Mouse (Mus musculus): ENCODE measurements at regions not wholly inside any gene's neighbourhood (a gene's known extent, or its start where the extent isn't known, plus 50 kb on each side); places are given as distances from the start of the nearest gene placed in this dataset.
A peak's percentile ranks its signal among the peaks of the same experiment; 100 is the strongest.

DNA sequence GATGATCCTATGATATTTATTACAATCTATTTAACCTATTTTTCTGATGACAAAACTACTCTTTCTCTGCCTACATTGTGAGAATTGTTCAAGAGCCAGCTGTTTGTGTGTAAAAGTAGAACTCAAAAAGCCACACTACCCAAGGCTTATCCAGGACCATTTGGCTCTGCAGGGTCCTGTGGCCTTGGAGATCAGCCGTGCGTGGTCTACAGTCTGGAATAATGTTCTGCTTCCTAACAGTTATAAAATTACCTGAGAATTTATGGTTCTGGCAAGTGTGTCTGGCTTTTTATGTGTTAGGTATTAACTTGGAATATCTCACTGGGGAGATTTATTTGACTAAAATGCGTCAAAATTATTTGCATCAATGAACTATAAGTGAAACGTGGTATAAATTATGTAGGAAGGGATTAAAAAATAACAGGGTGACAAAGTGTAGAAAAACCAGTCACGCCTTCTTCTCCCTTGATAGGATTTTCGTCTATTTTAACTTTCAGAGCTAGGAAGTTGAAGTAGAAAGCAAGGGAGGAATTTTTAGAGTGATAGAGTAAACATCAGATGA lies 1789.0 kb upstream of the Gm7489 start:
- Histone ChIP-seq H3K27ac (replicated peaks; ENCODE audit: low read depth, low read length) (no peak overlapping the region), H3K27me3 (replicated peaks; ENCODE audit: control insufficient read depth, insufficient read depth, low read length) (no peaks in the 10 kb centered on the region), H3K36me3 (ENCODE audit: control insufficient read depth, insufficient read depth, low read length) (no peaks in the 10 kb centered on the region), H3K4me3 (ENCODE audit: low read depth, low read length) (no peak overlapping the region), H3K9me3 (ENCODE audit: control insufficient read depth, low read length) (no peaks in the 10 kb centered on the region), H3K4me1 (ENCODE audit: control insufficient read depth, insufficient read depth, low read length) (no peaks in the 10 kb centered on the region), H3K4me2 (ENCODE audit: low read depth, low read length) (no peak overlapping the region), H3K9ac (ENCODE audit: low read depth, low read length) (no peak overlapping the region)
- WGBS = 62% methylated on average over 6 of the region's 6 CpGs
- ATAC-seq (ENCODE audit: low read depth) (no peak), DNase-seq (ENCODE audit: low spot score) (no peak)

DNA sequence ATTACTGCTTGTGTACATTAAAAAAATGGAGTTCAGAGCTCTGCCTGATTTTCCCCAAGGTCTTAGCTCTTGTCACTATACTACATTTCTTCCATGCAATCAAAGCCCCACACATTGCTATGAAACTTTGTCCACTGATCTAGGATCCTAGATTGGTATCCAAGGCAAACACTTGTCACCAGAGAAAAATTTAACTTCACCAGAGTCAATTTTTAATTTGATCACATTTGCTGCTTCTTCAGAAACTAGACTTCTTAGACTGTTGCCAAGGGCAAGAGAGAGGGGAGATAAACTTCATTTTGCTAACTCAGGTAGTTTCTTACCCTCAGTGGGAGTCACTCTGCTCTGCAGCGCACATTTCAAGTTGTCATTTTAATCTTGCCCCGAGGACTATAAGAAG lies 1775.9 kb upstream of the Gm7489 start:
- H3K36me3 ChIP-seq (ENCODE audit: control insufficient read depth, insufficient read depth, low read length) = no peaks in the 10 kb centered on the region
- no peaks in the 10 kb centered on the region for H3K4me1 ChIP-seq (ENCODE audit: control insufficient read depth, insufficient read depth, low read length)
- H3K9me3 ChIP-seq (ENCODE audit: control insufficient read depth, low read length) = 0 out of 2 replicates have a peak, but pooled peaks cover 4% of the 10 kb centered on the region
- ATAC-seq (ENCODE audit: low read depth) (no peak), DNase-seq (ENCODE audit: low spot score) (peak; percentile 2)
- no peaks in the 10 kb centered on the region for H3K27me3 ChIP-seq (replicated peaks; ENCODE audit: control insufficient read depth, insufficient read depth, low read length)
- 84% methylated on average over 2 of the region's 2 CpGs for WGBS
- H3K9ac ChIP-seq (ENCODE audit: low read depth, low read length) = no peak overlapping the region
- H3K4me3 ChIP-seq (ENCODE audit: low read depth, low read length) = no peak overlapping the region
- no peak overlapping the region for H3K4me2 ChIP-seq (ENCODE audit: low read depth, low read length)
- no peak overlapping the region for H3K27ac ChIP-seq (replicated peaks; ENCODE audit: low read depth, low read length)

- no peak overlapping the region for H3K4me2 ChIP-seq (ENCODE audit: low read depth, low read length)
- 76% methylated on average over 2 of the region's 2 CpGs for WGBS
- H3K4me3 ChIP-seq (ENCODE audit: low read depth, low read length) = no peak overlapping the region
- no peaks in the 10 kb centered on the region for H3K4me1 ChIP-seq (ENCODE audit: control insufficient read depth, insufficient read depth, low read length)
- DNase-seq (ENCODE audit: low spot score) = no peak
- H3K36me3 ChIP-seq (ENCODE audit: control insufficient read depth, insufficient read depth, low read length) = no peaks in the 10 kb centered on the region
- H3K27me3 ChIP-seq (replicated peaks; ENCODE audit: control insufficient read depth, insufficient read depth, low read length) = no peaks in the 10 kb centered on the region
- H3K9ac ChIP-seq (ENCODE audit: low read depth, low read length) = no peak overlapping the region
- H3K27ac ChIP-seq (replicated peaks; ENCODE audit: low read depth, low read length) = no peak overlapping the region
- H3K9me3 ChIP-seq (ENCODE audit: control insufficient read depth, low read length) = no peaks in the 10 kb centered on the region
- ATAC-seq (ENCODE audit: low read depth) = no peak
Measured at GRCm38 (mm10) chr15:52114368-52115036, 1770.2 kb upstream of the Gm7489 start.

- ATAC-seq (ENCODE audit: low read depth) = no peak
- WGBS = 77% methylated on average over 3 of the region's 3 CpGs
Measured at GRCm38 (mm10) chr15:52136693-52137092, 1748.0 kb upstream of the Gm7489 start.

DNA sequence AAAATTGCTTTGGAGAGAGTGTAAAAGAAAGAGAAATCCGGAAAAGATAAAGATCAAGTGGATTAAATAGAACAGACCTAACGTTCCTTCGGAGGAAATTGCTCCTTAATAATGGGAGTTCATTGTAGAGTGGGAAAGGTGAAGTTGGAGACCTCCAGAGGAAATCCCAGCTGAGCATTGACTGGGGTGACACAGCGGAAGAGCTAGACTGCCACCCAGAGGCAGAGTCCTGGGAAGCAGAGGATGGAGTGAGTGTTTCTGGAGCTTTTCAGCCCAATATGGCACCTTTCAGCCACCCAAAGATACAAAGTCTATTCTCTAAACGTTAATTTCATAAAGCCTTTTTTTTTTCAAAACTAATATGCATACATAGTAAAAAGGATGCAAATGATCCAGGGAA lies 1731.3 kb upstream of the Gm7489 start:
- no peak overlapping the region for H3K27ac ChIP-seq (replicated peaks; ENCODE audit: low read depth, low read length)
- no peaks in the 10 kb centered on the region for H3K9me3 ChIP-seq (ENCODE audit: control insufficient read depth, low read length)
- H3K36me3 ChIP-seq (ENCODE audit: control insufficient read depth, insufficient read depth, low read length) = no peaks in the 10 kb centered on the region
- no peaks in the 10 kb centered on the region for H3K4me1 ChIP-seq (ENCODE audit: control insufficient read depth, insufficient read depth, low read length)
- no peaks in the 10 kb centered on the region for H3K27me3 ChIP-seq (replicated peaks; ENCODE audit: control insufficient read depth, insufficient read depth, low read length)
- H3K9ac ChIP-seq (ENCODE audit: low read depth, low read length) = no peak overlapping the region
- H3K4me2 ChIP-seq (ENCODE audit: low read depth, low read length) = no peak overlapping the region
- DNase-seq (ENCODE audit: low spot score) (peak; percentile 26), ATAC-seq (ENCODE audit: low read depth) (no peak)
- WGBS = 20% methylated on average over 5 of the region's 5 CpGs
- no peak overlapping the region for H3K4me3 ChIP-seq (ENCODE audit: low read depth, low read length)

More at GRCm38 (mm10) chr15:52136693-52137092, 1748.0 kb upstream of the Gm7489 start:
- no peak for DNase-seq (ENCODE audit: low spot score)
- Histone ChIP-seq H3K27me3 (replicated peaks; ENCODE audit: control insufficient read depth, insufficient read depth, low read length) (no peaks in the 10 kb centered on the region), H3K4me3 (ENCODE audit: low read depth, low read length) (no peak overlapping the region), H3K27ac (replicated peaks; ENCODE audit: low read depth, low read length) (no peak overlapping the region), H3K9ac (ENCODE audit: low read depth, low read length) (no peak overlapping the region), H3K4me2 (ENCODE audit: low read depth, low read length) (no peak overlapping the region), H3K9me3 (ENCODE audit: control insufficient read depth, low read length) (no peaks in the 10 kb centered on the region), H3K4me1 (ENCODE audit: control insufficient read depth, insufficient read depth, low read length) (no peaks in the 10 kb centered on the region), H3K36me3 (ENCODE audit: control insufficient read depth, insufficient read depth, low read length) (no peaks in the 10 kb centered on the region)

DNA sequence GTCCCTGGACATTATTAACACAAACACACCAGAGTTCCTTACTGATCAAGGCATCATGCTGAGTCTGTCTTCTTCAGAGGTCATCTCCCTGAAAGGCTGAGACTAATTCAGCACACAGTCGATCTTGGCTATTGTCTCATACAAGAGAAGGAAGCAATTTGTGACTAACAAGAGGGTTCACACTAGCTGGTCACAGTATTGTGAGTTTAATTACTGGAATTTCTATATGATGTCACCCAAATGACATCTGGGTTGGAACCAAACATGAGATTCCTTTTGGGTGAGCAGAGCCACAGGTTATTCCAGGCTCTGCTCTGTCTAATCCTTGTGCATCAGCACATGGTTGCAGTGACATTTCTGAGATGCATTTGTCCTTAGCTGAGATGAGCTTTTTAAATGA lies 1728.9 kb upstream of the Gm7489 start:
- DNase-seq (ENCODE audit: low spot score) = no peak

GRCm38 (mm10) chr15:52156779-52157178 lies 1727.9 kb upstream of the Gm7489 start:
- Histone ChIP-seq H3K36me3 (ENCODE audit: control insufficient read depth, insufficient read depth, low read length) (no peaks in the 10 kb centered on the region), H3K4me1 (ENCODE audit: control insufficient read depth, insufficient read depth, low read length) (peaks cover 7% of the 10 kb centered on the region; the same call in 1 of the 2 replicates), H3K9ac (ENCODE audit: low read depth, low read length) (no peak overlapping the region), H3K27ac (replicated peaks; ENCODE audit: low read depth, low read length) (no peak overlapping the region), H3K9me3 (ENCODE audit: control insufficient read depth, low read length) (no peaks in the 10 kb centered on the region), H3K4me2 (ENCODE audit: low read depth, low read length) (no peak overlapping the region), H3K4me3 (ENCODE audit: low read depth, low read length) (no peak overlapping the region), H3K27me3 (replicated peaks; ENCODE audit: control insufficient read depth, insufficient read depth, low read length) (no peaks in the 10 kb centered on the region)
- no peak for DNase-seq (ENCODE audit: low spot score)
- no peak for ATAC-seq (ENCODE audit: low read depth)
- 61% methylated on average over 4 of the region's 4 CpGs for WGBS

More for the DNA sequence above, 1728.9 kb upstream of the Gm7489 start:
- Histone ChIP-seq H3K36me3 (ENCODE audit: control insufficient read depth, insufficient read depth, low read length) (no peaks in the 10 kb centered on the region), H3K27me3 (replicated peaks; ENCODE audit: control insufficient read depth, insufficient read depth, low read length) (no peaks in the 10 kb centered on the region), H3K27ac (replicated peaks; ENCODE audit: low read depth, low read length) (no peak overlapping the region), H3K9me3 (ENCODE audit: control insufficient read depth, low read length) (no peaks in the 10 kb centered on the region), H3K4me1 (ENCODE audit: control insufficient read depth, insufficient read depth, low read length) (peaks cover 7% of the 10 kb centered on the region; the same call in 1 of the 2 replicates), H3K9ac (ENCODE audit: low read depth, low read length) (no peak overlapping the region), H3K4me3 (ENCODE audit: low read depth, low read length) (no peak overlapping the region), H3K4me2 (ENCODE audit: low read depth, low read length) (no peak overlapping the region)
- ATAC-seq (ENCODE audit: low read depth) = no peak
- 43% methylated on average over 1 of the region's 1 CpGs for WGBS

DNA sequence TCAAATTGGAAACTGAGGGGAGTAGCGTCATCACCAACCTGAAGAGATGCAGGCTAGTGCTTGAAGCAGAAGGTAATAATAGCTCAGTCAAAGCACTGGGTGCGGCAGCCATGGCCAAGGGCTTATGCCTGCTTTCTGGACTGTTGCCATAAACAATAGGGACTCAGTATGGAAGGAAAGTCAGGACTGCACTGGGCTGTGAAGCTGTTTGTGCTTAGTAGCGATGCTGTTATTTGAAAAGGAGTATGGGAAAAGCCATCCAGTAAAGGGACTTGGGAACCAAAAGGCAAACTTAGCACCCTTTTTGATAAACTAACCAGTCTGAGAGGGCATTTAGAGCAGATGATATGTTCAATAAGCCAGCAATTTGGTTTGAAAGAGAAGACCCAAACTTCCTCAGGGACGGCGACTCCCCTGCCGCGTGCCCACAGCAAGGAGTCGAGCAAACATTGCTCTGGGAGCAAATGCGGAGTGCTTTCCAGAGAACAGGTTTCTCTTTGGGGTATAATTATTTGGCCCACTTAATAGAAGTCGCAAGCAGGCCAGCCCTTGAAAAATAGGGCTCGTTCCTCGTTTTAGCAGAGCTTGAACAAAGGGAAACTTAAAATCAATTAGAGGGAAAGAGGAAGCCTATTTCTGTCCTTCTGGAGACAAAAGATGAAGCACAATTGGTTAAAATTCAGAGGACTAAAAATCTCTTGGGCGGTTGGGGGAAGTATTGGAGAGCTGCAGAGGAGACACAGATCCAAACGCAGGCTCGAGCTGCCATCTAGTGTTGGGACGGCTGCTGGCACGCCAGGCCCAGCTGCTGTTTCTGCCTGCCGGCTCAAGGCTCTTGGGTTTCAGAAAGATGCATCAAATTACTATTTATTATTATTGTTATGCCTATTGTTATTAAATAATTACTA lies 1724.3 kb upstream of the Gm7489 start:
- peaks cover 7% of the 10 kb centered on the region; the same call in 1 of the 2 replicates for H3K4me1 ChIP-seq (ENCODE audit: control insufficient read depth, insufficient read depth, low read length)
- peak overlapping the region; percentile 27 for H3K4me3 ChIP-seq (ENCODE audit: low read depth, low read length)
- 0 out of 2 replicates have a peak overlapping the region, but pooled peaks have one; percentile 29 for H3K27ac ChIP-seq (replicated peaks; ENCODE audit: low read depth, low read length)
- DNase-seq (ENCODE audit: low spot score) (peak; percentile 90), ATAC-seq (ENCODE audit: low read depth) (peak; percentile 90)
- H3K9ac ChIP-seq (ENCODE audit: low read depth, low read length) = peak overlapping the region; percentile 48; the same call in 1 of the 2 replicates
- H3K36me3 ChIP-seq (ENCODE audit: control insufficient read depth, insufficient read depth, low read length) = no peaks in the 10 kb centered on the region
- WGBS = 14% methylated on average over 18 of the region's 18 CpGs
- peak overlapping the region; percentile 55 for H3K4me2 ChIP-seq (ENCODE audit: low read depth, low read length)
- H3K9me3 ChIP-seq (ENCODE audit: control insufficient read depth, low read length) = no peaks in the 10 kb centered on the region
- no peaks in the 10 kb centered on the region for H3K27me3 ChIP-seq (replicated peaks; ENCODE audit: control insufficient read depth, insufficient read depth, low read length)

Data from embryonic facial prominence, embryonic 14.5 days (tissue).